Mouse (Mus musculus): ENCODE results near the gene Mmab. TPM values are rescaled to one million over a fixed set of nuclear protein-coding genes. Genes with fewer than 3 reads are reported as not detected.

The Mmab gene
- total RNA-seq (2012; rRNA removed), result 11.0 and 16.3 TPM in 2 replicates

- in situ Hi-C loops (cut with MboI; ENCODE audit: low sequenced_read_pairs in 2 of 2, unreplicated experiment in 2 of 2), result no loop called here
- H3K4me3 ChIP-seq (ENCODE audit: insufficient read depth in 1 of 2, low read depth in 1 of 2, low read length in 2 of 2, poor library complexity in 1 of 2, severe bottlenecking in 1 of 2), result peak within 1 kb of the TSS; percentile 85 to 87
- H3K9ac ChIP-seq (ENCODE audit: insufficient read depth, low read depth, low read length, poor library complexity, severe bottlenecking), result peak within 1 kb of the TSS; percentile 80
- no peaks in the 10 kb centered on the region for H3K9me3 ChIP-seq (ENCODE audit: control insufficient read depth, insufficient read depth, low read depth, low read length)
- no peak within 1 kb of the TSS for H3K27ac ChIP-seq (ENCODE audit: insufficient read depth, low read depth, low read length, poor library complexity, severe bottlenecking)
- peaks cover 2% of the 10 kb centered on the region; the same call in 1 of the 2 replicates for H3K36me3 ChIP-seq (ENCODE audit: control insufficient read depth, insufficient read depth, low read length, poor library complexity, severe bottlenecking)
- TF ChIP-seq MAFK (IDR thresholded peaks at IDR 0.05; ENCODE audit: insufficient read depth, low read depth, low read length), result no peak
- TF ChIP-seq ZC3H11A (IDR thresholded peaks at IDR 0.05; ENCODE audit: borderline replicate concordance, low read depth, low read length), result no peak
- TF ChIP-seq ZNF384 (IDR thresholded peaks at IDR 0.05; ENCODE audit: low read depth, low read length), result no peak
- peak; percentile 69; the same call in 1 of the 2 replicates for TF ChIP-seq HCFC1 (IDR thresholded peaks at IDR 0.05; ENCODE audit: borderline replicate concordance, insufficient read depth, low read length)
- TF ChIP-seq CHD2 (IDR thresholded peaks at IDR 0.05; ENCODE audit: low read depth, low read length), result peak; percentile 87
- peak; percentile 96 for DNase-seq (ENCODE audit: low read depth, low spot score)
- peaks cover 0 to 7% of the 10 kb centered on the region in 2 experiments; a peak in 1 of 4 replicates for H3K4me1 ChIP-seq (ENCODE audit: control insufficient read depth in 2 of 2, insufficient read depth in 2 of 2, low read length in 2 of 2, poor library complexity in 1 of 2)
Measured at GRCm38 (mm10) chr5:114443566-114444367, at the start of gene Mmab, which contains the start of gene Mvk. TSS of gene Mmab (minus strand) at chr5:114444060. TSS of gene Mvk (plus strand) at chr5:114444269.

GRCm38 (mm10) chr5:114490241-114490640, 46.4 kb upstream of the Mmab start:
- no peaks in the 10 kb centered on the region for H3K36me3 ChIP-seq (ENCODE audit: control insufficient read depth, insufficient read depth, low read length, poor library complexity, severe bottlenecking)
- no peak overlapping the region for H3K9ac ChIP-seq (ENCODE audit: insufficient read depth, low read depth, low read length, poor library complexity, severe bottlenecking)
- peaks cover 0 to 2% of the 10 kb centered on the region in 2 experiments; a peak in 1 of 4 replicates for H3K4me1 ChIP-seq (ENCODE audit: control insufficient read depth in 2 of 2, insufficient read depth in 2 of 2, low read length in 2 of 2, poor library complexity in 1 of 2)
- no peaks in the 10 kb centered on the region for H3K9me3 ChIP-seq (ENCODE audit: control insufficient read depth, insufficient read depth, low read depth, low read length)
- peak; percentile 27 for DNase-seq (ENCODE audit: low read depth, low spot score)
- in situ Hi-C loops (cut with MboI; ENCODE audit: low sequenced_read_pairs in 2 of 2, unreplicated experiment in 2 of 2), result no loop called here
- H3K27ac ChIP-seq (ENCODE audit: insufficient read depth, low read depth, low read length, poor library complexity, severe bottlenecking), result no peak overlapping the region
- TF ChIP-seq CHD2 (IDR thresholded peaks at IDR 0.05; ENCODE audit: low read depth, low read length) (peak; percentile 43; the same call in 1 of the 2 replicates), ZNF384 (IDR thresholded peaks at IDR 0.05; ENCODE audit: low read depth, low read length) (no peak), ZC3H11A (IDR thresholded peaks at IDR 0.05; ENCODE audit: borderline replicate concordance, low read depth, low read length) (no peak)
- H3K4me3 ChIP-seq (ENCODE audit: insufficient read depth in 1 of 2, low read depth in 1 of 2, low read length in 2 of 2, poor library complexity in 1 of 2, severe bottlenecking in 1 of 2), result no peak overlapping the region

GRCm38 (mm10) chr5:114489570-114489969, 45.7 kb upstream of the Mmab start:
- no peak for DNase-seq (ENCODE audit: low read depth, low spot score)
- no peak overlapping the region for H3K27ac ChIP-seq (ENCODE audit: insufficient read depth, low read depth, low read length, poor library complexity, severe bottlenecking)
- no peak overlapping the region for H3K4me3 ChIP-seq (ENCODE audit: insufficient read depth in 1 of 2, low read depth in 1 of 2, low read length in 2 of 2, poor library complexity in 1 of 2, severe bottlenecking in 1 of 2)
- H3K9me3 ChIP-seq (ENCODE audit: control insufficient read depth, insufficient read depth, low read depth, low read length), result no peaks in the 10 kb centered on the region
- in situ Hi-C loops (cut with MboI; ENCODE audit: low sequenced_read_pairs in 2 of 2, unreplicated experiment in 2 of 2), result no loop called here
- no peaks in the 10 kb centered on the region for H3K36me3 ChIP-seq (ENCODE audit: control insufficient read depth, insufficient read depth, low read length, poor library complexity, severe bottlenecking)
- peaks cover 0 to 2% of the 10 kb centered on the region in 2 experiments; a peak in 1 of 4 replicates for H3K4me1 ChIP-seq (ENCODE audit: control insufficient read depth in 2 of 2, insufficient read depth in 2 of 2, low read length in 2 of 2, poor library complexity in 1 of 2)
- H3K9ac ChIP-seq (ENCODE audit: insufficient read depth, low read depth, low read length, poor library complexity, severe bottlenecking), result no peak overlapping the region
- TF ChIP-seq CHD2 (IDR thresholded peaks at IDR 0.05; ENCODE audit: low read depth, low read length) (no peak), HCFC1 (IDR thresholded peaks at IDR 0.05; ENCODE audit: borderline replicate concordance, insufficient read depth, low read length) (no peak), MAFK (IDR thresholded peaks at IDR 0.05; ENCODE audit: insufficient read depth, low read depth, low read length) (no peak), ZC3H11A (IDR thresholded peaks at IDR 0.05; ENCODE audit: borderline replicate concordance, low read depth, low read length) (no peak), ZNF384 (IDR thresholded peaks at IDR 0.05; ENCODE audit: low read depth, low read length) (no peak)

GRCm38 (mm10) chr5:114485685-114486084, 41.8 kb upstream of the Mmab start:
- TF ChIP-seq CHD2 (IDR thresholded peaks at IDR 0.05; ENCODE audit: low read depth, low read length), result no peak
- TF ChIP-seq HCFC1 (IDR thresholded peaks at IDR 0.05; ENCODE audit: borderline replicate concordance, insufficient read depth, low read length), result no peak
- no peak for TF ChIP-seq MAFK (IDR thresholded peaks at IDR 0.05; ENCODE audit: insufficient read depth, low read depth, low read length)
- no peak for TF ChIP-seq ZC3H11A (IDR thresholded peaks at IDR 0.05; ENCODE audit: borderline replicate concordance, low read depth, low read length)
- TF ChIP-seq ZNF384 (IDR thresholded peaks at IDR 0.05; ENCODE audit: low read depth, low read length), result no peak
- Histone ChIP-seq H3K4me3 (ENCODE audit: insufficient read depth in 1 of 2, low read depth in 1 of 2, low read length in 2 of 2, poor library complexity in 1 of 2, severe bottlenecking in 1 of 2) (peak overlapping the region; percentile 48 to 64), H3K9me3 (ENCODE audit: control insufficient read depth, insufficient read depth, low read depth, low read length) (no peaks in the 10 kb centered on the region), H3K9ac (ENCODE audit: insufficient read depth, low read depth, low read length, poor library complexity, severe bottlenecking) (peak overlapping the region; percentile 47; the same call in 1 of the 2 replicates), H3K36me3 (ENCODE audit: control insufficient read depth, insufficient read depth, low read length, poor library complexity, severe bottlenecking) (no peaks in the 10 kb centered on the region), H3K27ac (ENCODE audit: insufficient read depth, low read depth, low read length, poor library complexity, severe bottlenecking) (peak overlapping the region; percentile 57; the same call in 1 of the 2 replicates), H3K4me1 (ENCODE audit: control insufficient read depth in 2 of 2, insufficient read depth in 2 of 2, low read length in 2 of 2, poor library complexity in 1 of 2) (peaks cover 0 to 10% of the 10 kb centered on the region in 2 experiments; a peak in 2 of 4 replicates)
- in situ Hi-C loops (cut with MboI; ENCODE audit: low sequenced_read_pairs in 2 of 2, unreplicated experiment in 2 of 2), result no loop called here
- DNase-seq (ENCODE audit: low read depth, low spot score), result peak; percentile 29
